Mouse (Mus musculus): ENCODE results near the gene Hist1h2bc. TPM values are rescaled to one million over a fixed set of nuclear protein-coding genes. Genes with fewer than 3 reads are reported as not detected.
A peak's percentile ranks its signal among the peaks of the same experiment; 100 is the strongest.

Hist1h2bc gene
- total and polyA plus RNA-seq, 2 experiments: 228 to 312 TPM

GRCm38 (mm10) chr13:23697491-23698299, 13.7 kb downstream of the Hist1h2bc start:
- peak; percentile 71 for DNase-seq (ENCODE audit: extremely low read depth, low read depth, low spot score)
- H3K36me3 ChIP-seq (ENCODE audit: control insufficient read depth, insufficient read depth, low read length): peaks cover 9% of the 10 kb centered on the region
- H3K79me2 ChIP-seq (ENCODE audit: control insufficient read depth, insufficient read depth, low read length): no peaks in the 10 kb centered on the region
- H3K27ac ChIP-seq (replicated peaks; ENCODE audit: insufficient read depth, low read depth, low read length): 0 out of 2 replicates have a peak overlapping the region, but pooled peaks have one; percentile 2
- H3K4me1 ChIP-seq (ENCODE audit: control insufficient read depth, insufficient read depth, low read length): peaks cover 10% of the 10 kb centered on the region
- peak overlapping the region; percentile 53 for H3K4me3 ChIP-seq (ENCODE audit: insufficient read depth, low read depth, low read length)
- under 1% methylated on average over 24 of the region's 32 CpGs for WGBS
- no peaks in the 10 kb centered on the region for H3K27me3 ChIP-seq (ENCODE audit: control insufficient read depth, insufficient read depth, low read length)
- H3K9ac ChIP-seq (ENCODE audit: low read depth, low read length): peak overlapping the region; percentile 29
- TF ChIP-seq POLR2A (IDR thresholded peaks at IDR 0.05; ENCODE audit: extremely low read depth, insufficient read depth, low read length) (no peak), CTCF (IDR thresholded peaks at IDR 0.05; ENCODE audit: low read depth, low read length) (peak; percentile 59)

- WGBS: under 1% methylated on average over 20 of the region's 22 CpGs
- peaks cover 10% of the 10 kb centered on the region for H3K4me1 ChIP-seq (ENCODE audit: control insufficient read depth, insufficient read depth, low read length)
Observed at GRCm38 (mm10) chr13:23698300-23698693, 14.3 kb downstream of the Hist1h2bc start, which contains the start of gene Hist1h4c. TSS of gene Hist1h4c (minus strand) at chr13:23698454.

DNA sequence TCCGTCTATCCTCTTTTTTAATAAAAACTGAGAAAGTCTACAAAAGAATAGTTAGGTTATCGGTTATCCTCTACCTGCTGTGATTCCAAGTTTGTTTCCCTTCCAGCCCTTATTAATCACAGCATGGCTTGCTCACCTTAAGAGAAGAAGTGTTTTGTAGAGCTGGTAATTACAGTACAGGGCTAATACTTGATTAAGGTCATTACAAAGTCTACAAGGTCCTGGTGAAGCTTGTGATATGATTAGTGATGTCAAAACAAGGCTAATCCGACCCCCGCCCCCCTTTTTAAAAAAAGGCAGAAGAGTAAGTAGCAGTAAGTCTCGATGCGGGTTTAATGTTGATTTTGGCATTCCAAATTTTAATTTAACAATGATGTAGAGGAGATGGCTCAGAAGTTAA, 15.0 kb downstream of the Hist1h2bc start:
- Histone ChIP-seq H3K9ac (ENCODE audit: low read depth, low read length) (no peak overlapping the region), H3K27ac (replicated peaks; ENCODE audit: insufficient read depth, low read depth, low read length) (no peak overlapping the region), H3K27me3 (ENCODE audit: control insufficient read depth, insufficient read depth, low read length) (no peaks in the 10 kb centered on the region), H3K36me3 (ENCODE audit: control insufficient read depth, insufficient read depth, low read length) (peaks cover 5% of the 10 kb centered on the region; the same call in 1 of the 2 replicates), H3K4me3 (ENCODE audit: insufficient read depth, low read depth, low read length) (no peak overlapping the region), H3K4me1 (ENCODE audit: control insufficient read depth, insufficient read depth, low read length) (peaks cover 7% of the 10 kb centered on the region), H3K79me2 (ENCODE audit: control insufficient read depth, insufficient read depth, low read length) (no peaks in the 10 kb centered on the region)
- no peak for TF ChIP-seq CTCF (IDR thresholded peaks at IDR 0.05; ENCODE audit: low read depth, low read length)
- no peak for TF ChIP-seq POLR2A (IDR thresholded peaks at IDR 0.05; ENCODE audit: extremely low read depth, insufficient read depth, low read length)
- DNase-seq (ENCODE audit: extremely low read depth, low read depth, low spot score): no peak
- 65% methylated on average over 6 of the region's 6 CpGs for WGBS

More at GRCm38 (mm10) chr13:23698300-23698693, 14.3 kb downstream of the Hist1h2bc start, which contains the start of gene Hist1h4c:
- peak; percentile 97 for DNase-seq (ENCODE audit: extremely low read depth, low read depth, low spot score)
- Histone ChIP-seq H3K4me3 (ENCODE audit: insufficient read depth, low read depth, low read length) (peak within 1 kb of the TSS; percentile 53), H3K27me3 (ENCODE audit: control insufficient read depth, insufficient read depth, low read length) (no peaks in the 10 kb centered on the region), H3K36me3 (ENCODE audit: control insufficient read depth, insufficient read depth, low read length) (peaks cover 5% of the 10 kb centered on the region; the same call in 1 of the 2 replicates), H3K9ac (ENCODE audit: low read depth, low read length) (peak within 1 kb of the TSS; percentile 29), H3K79me2 (ENCODE audit: control insufficient read depth, insufficient read depth, low read length) (no peaks in the 10 kb centered on the region), H3K27ac (replicated peaks; ENCODE audit: insufficient read depth, low read depth, low read length) (0 out of 2 replicates have a peak within 1 kb of the TSS, but pooled peaks have one; percentile 2)
- TF ChIP-seq POLR2A (IDR thresholded peaks at IDR 0.05; ENCODE audit: extremely low read depth, insufficient read depth, low read length): peak; percentile 100
- no peak for TF ChIP-seq CTCF (IDR thresholded peaks at IDR 0.05; ENCODE audit: low read depth, low read length)

DNA sequence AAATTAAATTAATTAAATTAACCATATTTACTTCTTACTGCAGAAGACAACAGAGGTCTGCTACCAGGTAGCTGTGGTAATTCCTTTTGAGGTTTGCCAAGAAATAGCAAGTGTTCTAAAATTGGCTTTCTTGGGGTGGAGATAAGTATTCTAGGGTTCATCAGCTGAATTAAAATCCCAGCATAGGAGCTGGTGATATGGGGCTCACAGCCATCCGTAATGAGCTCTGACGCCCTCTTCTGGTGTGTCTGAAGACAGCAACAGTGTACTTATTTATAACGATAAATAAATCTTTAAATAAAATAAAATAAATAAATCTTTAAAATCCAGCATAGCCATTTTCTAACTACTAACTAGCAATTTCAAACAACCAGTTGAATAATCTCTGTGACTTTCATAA, 15.8 kb downstream of the Hist1h2bc start:
- H3K79me2 ChIP-seq (ENCODE audit: control insufficient read depth, insufficient read depth, low read length): no peaks in the 10 kb centered on the region
- 72% methylated on average over 3 of the region's 3 CpGs for WGBS
- no peak overlapping the region for H3K27ac ChIP-seq (replicated peaks; ENCODE audit: insufficient read depth, low read depth, low read length)
- no peak overlapping the region for H3K4me3 ChIP-seq (ENCODE audit: insufficient read depth, low read depth, low read length)
- H3K27me3 ChIP-seq (ENCODE audit: control insufficient read depth, insufficient read depth, low read length): no peaks in the 10 kb centered on the region
- DNase-seq (ENCODE audit: extremely low read depth, low read depth, low spot score): no peak
- TF ChIP-seq CTCF (IDR thresholded peaks at IDR 0.05; ENCODE audit: low read depth, low read length): no peak
- TF ChIP-seq POLR2A (IDR thresholded peaks at IDR 0.05; ENCODE audit: extremely low read depth, insufficient read depth, low read length): no peak
- H3K9ac ChIP-seq (ENCODE audit: low read depth, low read length): no peak overlapping the region
- peaks cover 10% of the 10 kb centered on the region; the same call in 1 of the 2 replicates for H3K36me3 ChIP-seq (ENCODE audit: control insufficient read depth, insufficient read depth, low read length)
- H3K4me1 ChIP-seq (ENCODE audit: control insufficient read depth, insufficient read depth, low read length): peaks cover 7% of the 10 kb centered on the region

GRCm38 (mm10) chr13:23700786-23701520, 17.0 kb downstream of the Hist1h2bc start:
- TF ChIP-seq CTCF (IDR thresholded peaks at IDR 0.05; ENCODE audit: low read depth, low read length): peak; percentile 66
- no peak for TF ChIP-seq POLR2A (IDR thresholded peaks at IDR 0.05; ENCODE audit: extremely low read depth, insufficient read depth, low read length)
- Histone ChIP-seq H3K27ac (replicated peaks; ENCODE audit: insufficient read depth, low read depth, low read length) (no peak overlapping the region), H3K9ac (ENCODE audit: low read depth, low read length) (no peak overlapping the region)

More at GRCm38 (mm10) chr13:23700786-23701520, 17.0 kb downstream of the Hist1h2bc start:
- no peaks in the 10 kb centered on the region for H3K27me3 ChIP-seq (ENCODE audit: control insufficient read depth, insufficient read depth, low read length)
- H3K79me2 ChIP-seq (ENCODE audit: control insufficient read depth, insufficient read depth, low read length): no peaks in the 10 kb centered on the region
- 27% methylated on average over 8 of the region's 8 CpGs for WGBS
- peaks cover 4% of the 10 kb centered on the region for H3K4me1 ChIP-seq (ENCODE audit: control insufficient read depth, insufficient read depth, low read length)
- no peak overlapping the region for H3K4me3 ChIP-seq (ENCODE audit: insufficient read depth, low read depth, low read length)
- peak; percentile 83 for DNase-seq (ENCODE audit: extremely low read depth, low read depth, low spot score)
- H3K36me3 ChIP-seq (ENCODE audit: control insufficient read depth, insufficient read depth, low read length): peaks cover 16% of the 10 kb centered on the region; the same call in 1 of the 2 replicates
